Mouse (Mus musculus) testis, adult 2 months (tissue): Measurements from ENCODE around the gene Eef1akmt3. TPM values are rescaled to one million over a fixed set of nuclear protein-coding genes. Genes with fewer than 3 reads are reported as not detected.

Experiments used
- H3K27ac ChIP-seq: fragments of 200-500 bp; 2 replicates; pipeline ENCODE4 v1.5.1; 2012; ENCODE audit warnings: low read depth, low read length; ENCODE audit not compliant: control insufficient read depth, insufficient read depth
- H3K27me3 ChIP-seq: fragments of 200-500 bp; 2 replicates; pipeline ENCODE4 v1.6.1; 2012; ENCODE audit warnings: mild to moderate bottlenecking, low read length, moderate library complexity; ENCODE audit not compliant: control insufficient read depth, insufficient read depth
- H3K36me3 ChIP-seq: fragments of 200-500 bp; 2 replicates; pipeline ENCODE4 v1.6.1; 2012; ENCODE audit warnings: mild to moderate bottlenecking, low read length; ENCODE audit not compliant: control insufficient read depth, insufficient read depth
- H3K4me1 ChIP-seq: fragments of 200-500 bp; 2 replicates; pipeline ENCODE4 v1.6.1; 2012; ENCODE audit warnings: low read length; ENCODE audit not compliant: control insufficient read depth, insufficient read depth
- H3K4me3 ChIP-seq: fragments of 200-500 bp; 2 replicates; pipeline ENCODE4 v1.5.1; 2012; ENCODE audit warnings: low read depth, mild to moderate bottlenecking, low read length, moderate library complexity, mixed read lengths; ENCODE audit not compliant: control insufficient read depth
- CTCF ChIP-seq: fragments of 200-500 bp; IDR thresholded peaks from 2 replicates; pipeline ENCODE4 v1.5.1; 2012; ENCODE audit warnings: low read depth, mild to moderate bottlenecking, inconsistent platforms, low read length, moderate library complexity; ENCODE audit not compliant: control insufficient read depth, insufficient read depth, insufficient replicate concordance
- POLR2A ChIP-seq: fragments of 200-500 bp; IDR thresholded peaks from 2 replicates; pipeline ENCODE4 v1.6.1; 2012; ENCODE audit warnings: low read depth, mild to moderate bottlenecking, inconsistent platforms, low read length, moderate library complexity; ENCODE audit not compliant: control insufficient read depth
- polyA plus RNA-seq: library from polyadenylated mRNA; depleted of rRNA; stranded (reverse); fragments of >200 nt; gene quantifications from 2 replicates; pipeline ENCODE4 v1.2.3, GENCODE M21; 2012; rRNA removed

Gene Eef1akmt3
- polyA plus RNA-seq, 1 experiment, result 0.05 TPM

DNA sequence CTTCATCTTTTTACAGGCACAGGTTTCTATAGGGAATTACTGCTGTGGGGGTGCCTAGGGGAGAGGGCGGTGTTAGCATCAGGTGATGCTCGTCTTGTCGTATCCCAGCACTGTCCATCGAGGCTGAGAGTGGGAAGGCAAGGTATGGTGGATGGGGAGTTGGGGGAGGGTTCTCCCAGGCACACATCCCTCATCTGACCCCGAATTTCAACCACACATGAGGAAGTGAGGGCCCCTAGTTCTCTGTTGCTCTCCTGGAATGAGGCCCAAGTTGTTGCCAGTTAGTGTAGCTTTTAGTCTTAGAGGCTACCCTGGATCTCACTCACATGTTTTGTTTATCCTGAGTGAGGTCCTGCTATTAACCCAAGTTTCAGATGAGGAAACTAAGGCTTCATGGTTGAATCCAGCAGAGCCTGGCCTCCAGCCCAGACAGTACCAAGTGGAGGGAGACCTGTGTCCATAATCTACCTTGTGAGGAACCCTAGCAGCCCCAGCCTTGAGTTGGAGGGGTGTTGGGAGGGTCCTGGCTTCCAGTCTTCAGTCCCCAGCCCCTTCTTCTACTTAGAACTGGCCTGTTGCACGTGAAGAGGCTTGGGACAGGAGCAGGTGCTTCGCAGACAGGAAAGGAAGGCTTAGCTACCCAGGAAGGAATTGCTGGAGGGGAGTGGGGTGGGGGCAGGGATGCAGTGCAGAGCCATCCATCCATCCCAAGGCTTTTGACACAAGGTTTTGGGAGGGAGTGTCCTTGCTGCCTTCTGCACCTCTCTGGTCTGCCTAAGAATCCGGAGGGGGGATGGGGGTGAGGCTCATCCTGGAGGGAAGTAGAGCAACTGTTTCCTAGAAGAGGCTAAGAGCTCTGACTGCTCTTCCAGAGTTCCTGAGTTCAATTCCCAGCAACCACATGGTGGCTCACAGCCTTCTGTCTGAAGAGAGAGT lies 53.9 kb downstream of the Eef1akmt3 start:
- no peak overlapping the region for H3K4me3 ChIP-seq
- H3K36me3 ChIP-seq, result no peaks in the 10 kb centered on the region
- TF ChIP-seq POLR2A, result no peak
- TF ChIP-seq CTCF, result no peak
- H3K4me1 ChIP-seq, result peaks cover 14% of the 10 kb centered on the region
- no peaks in the 10 kb centered on the region for H3K27me3 ChIP-seq
- no peak overlapping the region for H3K27ac ChIP-seq

DNA sequence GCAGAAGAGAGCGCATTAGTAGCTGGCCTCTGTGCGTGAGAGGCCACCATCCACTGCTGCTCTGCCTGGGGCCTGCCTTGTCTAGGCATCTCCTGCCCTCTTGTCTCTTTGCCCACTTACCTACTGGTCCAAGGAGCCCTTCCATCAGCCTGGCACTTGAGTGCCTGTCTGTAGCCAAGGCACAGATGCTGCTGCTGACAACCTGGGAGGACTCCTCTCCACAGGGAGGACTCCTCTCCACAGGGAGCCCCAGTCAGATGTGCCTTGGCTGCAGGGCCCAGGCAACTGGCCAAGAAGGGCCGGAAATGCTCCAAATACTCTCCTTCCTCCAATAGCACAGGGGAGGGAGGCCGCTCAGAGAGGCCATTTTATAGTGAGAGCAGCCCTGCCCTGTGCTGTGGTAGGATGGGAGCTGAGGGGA lies 54.8 kb downstream of the Eef1akmt3 start:
- Histone ChIP-seq H3K4me1 (peaks cover 14% of the 10 kb centered on the region), H3K27me3 (no peaks in the 10 kb centered on the region), H3K27ac (peak overlapping the region; percentile 12; the same call in 1 of the 2 replicates), H3K4me3 (no peak overlapping the region), H3K36me3 (no peaks in the 10 kb centered on the region)
- TF ChIP-seq POLR2A (no peak), CTCF (no peak)

DNA sequence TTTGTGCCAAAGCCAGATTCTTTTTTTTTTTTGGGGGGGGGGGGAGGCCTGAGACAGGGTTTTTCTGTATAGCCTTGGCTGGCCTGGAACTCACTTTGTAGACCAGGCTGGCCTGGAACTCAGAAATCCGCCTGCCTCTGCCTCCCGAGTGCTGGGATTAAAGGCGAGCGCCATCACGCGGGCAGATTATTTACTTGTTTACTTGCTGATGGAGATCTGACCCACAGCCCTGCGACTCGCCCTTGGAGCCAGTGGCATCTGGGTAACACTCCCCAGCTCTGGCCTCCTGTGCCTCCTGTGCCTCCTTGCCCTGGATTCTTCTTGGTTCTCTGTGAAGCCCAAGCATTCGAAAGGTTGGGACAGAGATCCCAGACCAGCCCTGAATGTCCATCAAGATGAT lies 55.7 kb downstream of the Eef1akmt3 start:
- H3K4me3 ChIP-seq, result no peak overlapping the region
- no peak for TF ChIP-seq CTCF
- peaks cover 18% of the 10 kb centered on the region for H3K4me1 ChIP-seq
- no peak overlapping the region for H3K27ac ChIP-seq
- no peaks in the 10 kb centered on the region for H3K36me3 ChIP-seq
- no peaks in the 10 kb centered on the region for H3K27me3 ChIP-seq

DNA sequence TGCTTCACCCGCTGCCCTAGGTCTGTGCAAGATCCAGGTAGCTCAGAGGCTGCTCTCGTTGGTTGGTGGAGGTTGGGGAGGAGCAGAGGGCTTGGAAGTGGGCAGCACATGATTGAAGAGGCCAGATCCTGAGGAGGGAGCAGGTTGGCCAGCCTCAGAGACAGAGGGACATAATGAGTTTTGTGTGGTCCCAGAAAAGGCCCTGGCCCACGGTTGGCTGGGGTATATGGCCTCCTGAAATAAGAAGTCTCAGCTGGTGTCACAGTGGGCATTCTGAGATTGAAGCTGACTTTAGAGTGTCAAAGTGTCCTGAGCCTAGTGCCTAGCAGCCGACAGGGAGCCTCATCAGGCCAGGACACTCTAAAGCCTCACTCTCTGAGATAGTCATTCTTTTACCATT lies 56.2 kb downstream of the Eef1akmt3 start:
- H3K4me1 ChIP-seq, result peaks cover 22% of the 10 kb centered on the region
- TF ChIP-seq POLR2A, result no peak
- no peak for TF ChIP-seq CTCF
- no peaks in the 10 kb centered on the region for H3K36me3 ChIP-seq
- H3K27ac ChIP-seq, result no peak overlapping the region
- H3K4me3 ChIP-seq, result no peak overlapping the region
- no peaks in the 10 kb centered on the region for H3K27me3 ChIP-seq

DNA sequence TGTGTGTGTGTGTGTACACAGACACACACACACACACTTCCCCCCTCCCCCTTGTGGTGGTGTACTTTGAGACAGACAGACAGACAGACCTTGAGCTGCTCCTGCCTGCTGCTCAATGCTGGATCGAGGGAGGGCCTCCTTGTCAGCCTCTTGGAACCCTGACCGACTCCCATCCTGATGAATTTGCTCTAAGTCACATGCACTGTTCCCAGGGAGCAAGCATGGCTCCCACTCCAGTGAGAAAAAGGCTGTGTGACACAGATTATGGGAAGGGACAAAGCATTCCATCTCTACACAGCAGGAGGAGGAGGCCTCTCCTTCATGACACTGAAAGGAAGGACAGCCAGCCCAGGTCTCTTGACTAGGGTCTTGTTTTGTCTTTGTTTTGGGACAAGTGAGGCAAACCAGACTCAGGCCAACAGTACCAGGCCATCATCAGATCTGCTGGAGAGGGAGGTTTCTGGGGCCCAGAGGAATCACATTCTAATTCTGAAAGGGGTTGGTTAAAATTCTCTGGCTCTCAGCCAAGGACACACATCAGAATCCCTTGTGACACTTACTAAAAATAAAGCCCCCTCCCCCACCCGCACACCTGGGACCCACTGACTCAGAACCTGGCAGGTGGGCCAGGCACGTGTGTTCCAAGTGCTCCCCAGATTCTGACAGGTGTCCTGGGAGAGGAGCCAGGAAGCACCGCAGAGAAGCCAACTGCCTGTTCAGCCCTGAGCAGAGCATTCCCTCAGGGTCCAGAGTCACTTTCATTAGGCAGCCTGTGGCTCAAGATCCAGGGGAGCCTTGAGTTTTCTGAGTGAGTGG lies 56.9 kb downstream of the Eef1akmt3 start:
- Histone ChIP-seq H3K27me3 (no peaks in the 10 kb centered on the region), H3K27ac (no peak overlapping the region), H3K4me3 (no peak overlapping the region), H3K36me3 (no peaks in the 10 kb centered on the region), H3K4me1 (peaks cover 27% of the 10 kb centered on the region)
- TF ChIP-seq CTCF (no peak), POLR2A (no peak)

DNA sequence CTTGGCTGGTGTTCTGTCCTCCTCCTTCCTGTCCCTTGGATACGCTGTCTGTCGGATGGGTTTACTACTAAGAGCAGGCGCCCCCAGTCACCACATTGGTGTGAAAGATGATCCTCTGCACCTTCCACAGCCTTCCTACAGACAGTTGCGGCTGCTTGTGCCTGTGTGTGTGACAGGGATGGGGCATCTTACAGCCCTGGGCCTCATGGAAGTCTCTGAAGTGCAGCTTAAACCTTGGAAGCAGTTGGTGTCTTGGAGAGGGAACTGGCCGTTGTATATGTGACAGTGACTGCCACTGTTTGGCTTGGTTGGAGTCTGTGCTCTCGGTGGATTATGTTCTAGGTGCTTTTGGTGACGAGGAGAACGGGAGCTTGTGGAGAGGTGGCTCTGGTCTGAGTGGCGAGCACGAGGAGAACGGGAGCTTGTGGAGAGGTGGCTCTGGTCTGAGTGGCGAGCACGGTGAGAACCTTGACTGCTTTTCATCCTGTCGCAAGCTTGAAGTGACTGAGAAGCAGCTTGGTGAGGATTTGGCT lies 58.1 kb downstream of the Eef1akmt3 start:
- H3K36me3 ChIP-seq, result no peaks in the 10 kb centered on the region
- no peak overlapping the region for H3K27ac ChIP-seq
- peaks cover 27% of the 10 kb centered on the region for H3K4me1 ChIP-seq
- no peaks in the 10 kb centered on the region for H3K27me3 ChIP-seq
- H3K4me3 ChIP-seq, result no peak overlapping the region
- TF ChIP-seq CTCF (no peak), POLR2A (no peak)

DNA sequence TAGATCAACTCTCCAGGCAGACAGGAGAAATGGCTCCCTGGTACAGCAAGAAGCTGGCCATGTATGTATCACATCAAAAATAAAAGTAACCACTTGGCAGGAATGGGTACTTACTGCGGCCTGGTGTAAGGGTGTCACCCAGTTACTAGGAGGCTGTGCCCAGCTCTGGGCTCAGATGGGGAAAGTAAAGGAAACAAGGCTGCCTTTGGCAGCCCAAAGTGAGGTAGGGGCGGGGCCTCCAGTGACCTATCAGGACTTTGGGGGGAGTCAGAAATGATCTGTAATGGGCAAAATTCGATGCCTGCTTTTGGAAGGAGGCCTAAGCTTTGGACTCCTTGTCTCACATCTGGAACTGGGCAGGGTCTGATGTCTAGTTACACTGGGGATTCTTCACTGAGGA lies 59.6 kb downstream of the Eef1akmt3 start:
- H3K27ac ChIP-seq, result no peak overlapping the region
- no peaks in the 10 kb centered on the region for H3K27me3 ChIP-seq
- H3K4me1 ChIP-seq, result peaks cover 28% of the 10 kb centered on the region
- no peak for TF ChIP-seq CTCF
- TF ChIP-seq POLR2A, result no peak
- H3K4me3 ChIP-seq, result no peak overlapping the region
- no peaks in the 10 kb centered on the region for H3K36me3 ChIP-seq

Other genes with a start within 250 kb of the Eef1akmt3 start
- gene Atp23, start 140.2 kb downstream of the Eef1akmt3 start, polyA plus RNA-seq, result 10.3 TPM in 2 replicates
- 39.4 and 46.8 TPM in 2 replicates for gene Ctdsp2, start 62.8 kb downstream of the Eef1akmt3 start, polyA plus RNA-seq
- 0.04 and 0.20 TPM in 2 replicates for gene Avil, start 40.8 kb downstream of the Eef1akmt3 start, polyA plus RNA-seq
- 12.2 and 14.3 TPM in 2 replicates for gene Tsfm, start 10.7 kb downstream of the Eef1akmt3 start, polyA plus RNA-seq
- gene Mettl1, start 99 bp downstream of the Eef1akmt3 start, polyA plus RNA-seq, result 9.4 and 10.0 TPM in 2 replicates
- gene Cyp27b1, start 6.7 kb upstream of the Eef1akmt3 start, polyA plus RNA-seq, result 0.25 and 0.46 TPM in 2 replicates
- 2.1 TPM in 2 replicates for gene March9, start 18.7 kb upstream of the Eef1akmt3 start, polyA plus RNA-seq
- 68.4 and 70.9 TPM in 2 replicates for gene Cdk4, start 22.0 kb upstream of the Eef1akmt3 start, polyA plus RNA-seq
- gene Tspan31, start 28.8 kb upstream of the Eef1akmt3 start, polyA plus RNA-seq, result 12.7 and 16.3 TPM in 2 replicates
- gene Agap2, start 33.8 kb upstream of the Eef1akmt3 start, polyA plus RNA-seq, result 0.53 and 0.73 TPM in 2 replicates
- gene Os9, start 79.6 kb upstream of the Eef1akmt3 start, polyA plus RNA-seq, result 32.2 and 33.9 TPM in 2 replicates
- 21.7 and 27.0 TPM in 2 replicates for gene B4galnt1, start 123.7 kb upstream of the Eef1akmt3 start, polyA plus RNA-seq
- 11.5 and 11.9 TPM in 2 replicates for gene Slc26a10, start 139.1 kb upstream of the Eef1akmt3 start, polyA plus RNA-seq
- 18.6 and 19.8 TPM in 2 replicates for gene Arhgef25, start 148.6 kb upstream of the Eef1akmt3 start, polyA plus RNA-seq
- gene Dtx3, start 154.2 kb upstream of the Eef1akmt3 start, polyA plus RNA-seq, result 126 and 129 TPM in 2 replicates
- 14.0 and 16.2 TPM in 2 replicates for gene Pip4k2c, start 170.1 kb upstream of the Eef1akmt3 start, polyA plus RNA-seq
- gene Kif5a, start 221.8 kb upstream of the Eef1akmt3 start, polyA plus RNA-seq, result 3.3 and 3.9 TPM in 2 replicates
- 391 and 429 TPM in 2 replicates for gene Dctn2, start 224.9 kb upstream of the Eef1akmt3 start, polyA plus RNA-seq
- gene Mbd6, start 247.5 kb upstream of the Eef1akmt3 start, polyA plus RNA-seq, result 61.3 and 74.1 TPM in 2 replicates